Mouse (Mus musculus) lung, postnatal 0 days (tissue): Measurements from ENCODE around the gene Slc2a13.

Experiments used
- CTCF ChIP-seq: IDR thresholded peaks from 2 replicates; pipeline ENCODE4 v1.5.1; 2016; ENCODE audit warnings: antibody characterized with exemption, mild to moderate bottlenecking
- EP300 ChIP-seq: IDR thresholded peaks from 2 replicates; pipeline ENCODE4 v1.6.1; 2016; ENCODE audit warnings: antibody characterized with exemption, mild to moderate bottlenecking, control low read depth

GRCm38 (mm10) chr15:91377568-91377967, 195.5 kb downstream of the Slc2a13 start:
- TF ChIP-seq CTCF (no peak), EP300 (no peak)
